Mouse (Mus musculus) lung, postnatal 10 days (tissue): Measurements from ENCODE around the gene Lpar3.

Experiments used
- DNase-seq: peaks from one replicate; pipeline ENCODE4 v3.0.0; 2021

The Lpar3 gene

DNA sequence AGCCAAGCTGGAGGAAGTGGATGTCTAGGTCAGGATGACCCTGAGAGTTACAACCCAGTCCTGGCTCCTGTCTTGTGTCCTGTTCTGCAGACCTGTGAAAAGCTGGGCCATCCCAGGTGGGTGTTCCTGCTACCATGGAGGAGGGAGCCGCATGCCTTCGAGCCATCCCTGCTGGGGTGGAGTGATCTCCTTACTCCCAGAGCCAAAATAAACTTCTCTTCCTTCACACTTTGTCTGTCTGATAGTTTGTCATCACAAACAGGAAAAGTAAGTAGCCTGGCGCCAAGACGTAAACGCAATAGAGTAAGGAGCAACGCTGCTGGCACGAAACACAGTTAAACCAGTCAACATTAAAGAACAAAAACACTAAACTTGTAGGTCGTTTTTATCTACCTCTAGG lies 95.5 kb downstream of the Lpar3 start:
- no peak for DNase-seq

DNA sequence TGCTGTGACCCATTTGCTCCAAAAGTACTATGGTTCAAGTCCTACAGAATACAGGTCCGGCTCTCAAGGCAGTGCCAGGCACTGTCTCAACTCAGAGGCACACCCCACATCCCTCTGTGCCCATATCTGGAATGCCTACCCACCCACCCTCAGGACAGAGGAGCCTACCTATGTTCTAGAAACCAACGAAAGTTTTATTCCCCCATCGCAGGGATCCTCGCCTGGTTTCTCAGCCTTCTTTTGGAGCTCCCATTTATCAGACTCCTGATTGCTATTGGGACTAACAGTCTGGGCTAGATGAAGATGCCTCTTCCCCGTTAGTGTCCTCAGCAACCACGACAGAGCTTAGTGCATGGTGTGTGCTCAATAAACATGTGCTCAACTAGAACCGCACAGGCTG lies 96.6 kb downstream of the Lpar3 start:
- no peak for DNase-seq

DNA sequence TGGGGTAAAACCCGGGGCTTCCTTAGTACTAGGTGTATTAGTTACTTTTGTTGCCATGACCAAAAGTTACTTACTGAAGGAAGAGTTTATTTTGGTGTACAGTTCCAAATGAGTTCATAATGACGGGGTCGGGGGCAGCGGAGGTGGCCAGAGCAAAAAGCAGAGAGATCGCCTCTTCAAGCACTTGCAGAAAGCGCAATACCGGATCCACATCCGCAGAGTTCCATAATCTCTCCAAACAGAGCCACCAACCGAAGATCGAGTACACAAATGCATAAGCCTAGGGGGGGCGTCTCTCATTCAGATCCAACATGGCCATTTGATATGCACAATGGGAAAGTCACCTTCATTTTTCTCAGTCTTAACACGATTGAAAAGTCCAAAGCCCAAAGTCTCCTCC lies 97.1 kb downstream of the Lpar3 start:
- DNase-seq = no peak

DNA sequence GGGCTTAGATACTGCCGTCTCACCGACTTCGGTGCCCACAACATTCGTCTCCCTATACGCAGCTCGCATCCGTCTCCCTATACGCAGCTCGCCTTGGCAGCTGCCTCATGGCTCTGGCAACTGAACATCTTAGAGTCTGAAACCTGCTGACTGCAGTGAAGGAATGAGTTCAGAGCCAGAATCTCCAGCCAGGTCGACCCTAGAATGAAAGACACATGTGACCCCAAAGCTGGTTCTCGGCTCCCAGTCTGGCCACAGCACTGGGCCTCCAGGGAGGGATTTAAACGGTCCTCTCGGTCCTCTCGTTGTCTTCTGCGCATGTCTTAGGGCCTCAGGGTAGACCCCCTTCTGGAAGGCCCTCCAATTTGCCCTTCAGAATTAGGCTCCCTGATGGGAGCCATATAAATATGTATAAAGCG lies 97.8 kb downstream of the Lpar3 start:
- no peak for DNase-seq

DNA sequence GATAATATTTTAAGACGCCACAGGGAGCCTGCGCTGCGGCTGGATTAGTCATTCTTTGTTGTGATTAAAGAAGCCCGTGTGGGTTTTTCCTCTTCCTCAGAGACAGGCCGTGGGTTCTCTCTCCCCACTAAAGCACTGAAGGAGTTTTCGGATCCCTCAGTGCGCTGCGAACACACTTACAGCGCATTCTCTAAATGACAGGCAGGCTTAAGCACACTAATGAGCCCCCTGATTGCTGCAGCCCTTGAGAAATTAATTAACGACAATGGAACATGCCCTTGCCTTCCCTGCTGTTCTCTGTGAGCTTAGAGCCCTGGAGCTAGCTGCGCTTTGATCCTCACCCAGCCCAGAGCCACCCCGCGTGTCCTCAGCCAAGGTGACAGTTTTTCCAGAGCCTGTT lies 98.2 kb downstream of the Lpar3 start:
- no peak for DNase-seq

DNA sequence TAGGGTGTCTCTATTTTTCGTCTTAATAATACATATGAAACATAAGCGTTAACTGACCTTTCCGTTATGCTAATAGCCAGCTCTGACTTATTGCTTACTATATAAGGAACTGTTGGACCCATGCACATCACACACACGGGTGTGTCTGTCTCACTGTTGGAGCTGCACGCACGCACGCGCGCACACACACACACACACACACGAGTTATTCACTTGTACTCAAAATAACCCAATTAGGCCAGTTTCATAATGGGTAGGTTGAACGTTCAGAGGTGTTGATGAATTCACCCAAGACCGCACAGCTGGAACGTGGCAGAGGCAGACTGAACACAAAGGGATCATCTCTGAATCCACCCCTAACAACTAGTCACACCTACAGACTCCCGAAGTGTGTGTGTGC lies 98.7 kb downstream of the Lpar3 start:
- no peak for DNase-seq

DNA sequence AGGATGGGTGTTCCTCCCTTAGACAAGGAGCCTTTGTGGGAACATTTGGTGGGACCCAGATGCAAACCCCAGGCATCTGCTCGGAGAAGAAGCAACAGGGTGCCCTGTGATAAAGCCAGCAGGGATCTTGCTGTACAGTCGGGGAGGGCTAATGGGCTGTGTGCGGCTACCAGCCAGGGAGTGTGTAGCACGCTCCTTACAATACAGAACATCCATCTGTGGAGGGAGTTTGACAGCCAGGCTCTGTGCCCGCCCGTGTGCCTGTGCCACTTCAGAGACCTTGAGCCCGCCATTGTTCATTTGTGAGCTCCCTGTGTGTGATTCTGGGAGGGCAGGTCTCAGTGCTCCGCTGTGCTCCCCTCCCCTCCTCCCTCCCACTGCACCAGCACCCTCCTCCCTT lies 104.2 kb downstream of the Lpar3 start:
- DNase-seq = no peak

DNA sequence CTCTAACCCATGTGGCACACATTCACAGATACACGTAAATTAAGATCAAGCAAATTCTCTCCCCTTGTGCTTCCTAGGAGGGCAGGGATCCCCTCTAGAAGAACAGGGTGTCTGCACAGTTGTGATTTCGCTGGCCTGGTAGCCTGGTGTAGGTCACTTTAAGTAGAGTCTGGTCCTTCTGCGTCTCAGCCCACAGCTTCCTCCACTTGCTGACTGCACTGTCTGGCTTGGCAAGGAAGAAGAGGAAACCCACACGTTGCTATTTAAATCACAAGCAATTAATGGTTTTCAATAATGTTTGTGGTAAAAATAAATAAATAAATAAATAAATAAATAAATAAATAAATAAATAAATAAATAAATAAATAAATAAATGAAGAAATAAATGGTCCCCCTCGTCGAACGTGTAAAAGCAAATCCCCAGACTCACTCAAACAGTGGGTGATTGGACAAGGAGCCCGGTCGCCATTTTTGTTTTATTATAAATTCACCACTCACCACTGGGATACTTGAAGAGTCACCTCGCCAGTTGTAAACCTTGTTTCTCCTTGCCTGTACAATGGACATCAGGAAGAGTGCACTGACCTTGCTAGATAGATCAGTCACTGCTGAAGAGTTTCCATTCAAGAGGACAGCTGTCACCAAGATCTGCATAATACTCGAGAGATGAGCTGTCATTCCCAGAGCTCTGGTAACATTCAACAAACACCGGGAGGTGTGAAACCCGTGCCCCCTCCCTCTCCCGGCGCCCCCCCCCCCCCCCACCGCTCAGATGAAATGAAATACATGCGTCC lies 106.2 kb downstream of the Lpar3 start:
- DNase-seq = no peak

DNA sequence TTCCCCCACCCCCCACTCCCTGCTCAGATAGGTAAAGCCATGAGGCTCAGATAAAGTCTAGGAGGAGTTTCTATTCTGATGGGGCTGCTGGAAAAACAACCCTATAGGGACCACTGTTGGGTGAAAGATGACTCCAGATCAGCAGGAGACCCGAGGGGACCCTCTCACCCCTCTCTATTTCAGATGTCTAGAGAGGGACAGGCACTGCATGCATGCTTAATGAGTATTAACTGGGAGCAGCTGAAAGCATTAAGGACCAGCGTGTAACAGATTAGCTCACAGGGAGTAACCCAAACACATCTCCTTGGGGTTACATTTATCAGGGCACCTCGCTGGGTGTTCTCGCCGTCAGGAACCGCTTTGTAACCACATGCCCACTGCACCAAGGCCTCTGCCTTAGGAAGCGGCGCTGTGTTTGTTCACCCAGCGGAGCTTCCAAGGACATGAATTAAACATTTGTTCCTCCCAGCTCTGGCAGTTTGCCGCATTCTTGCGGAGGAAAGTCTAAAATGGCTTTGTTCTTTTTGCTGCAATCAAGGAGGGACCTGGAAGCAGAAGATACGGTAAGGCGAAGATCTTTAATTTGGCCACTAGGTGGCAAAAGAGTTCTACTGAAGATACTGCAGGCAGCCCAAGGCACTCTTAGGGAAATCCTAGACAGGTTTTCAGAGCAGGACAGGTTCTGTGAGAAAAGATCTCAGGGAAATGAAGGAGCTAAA lies 106.9 kb downstream of the Lpar3 start:
- DNase-seq = peak; percentile 82

DNA sequence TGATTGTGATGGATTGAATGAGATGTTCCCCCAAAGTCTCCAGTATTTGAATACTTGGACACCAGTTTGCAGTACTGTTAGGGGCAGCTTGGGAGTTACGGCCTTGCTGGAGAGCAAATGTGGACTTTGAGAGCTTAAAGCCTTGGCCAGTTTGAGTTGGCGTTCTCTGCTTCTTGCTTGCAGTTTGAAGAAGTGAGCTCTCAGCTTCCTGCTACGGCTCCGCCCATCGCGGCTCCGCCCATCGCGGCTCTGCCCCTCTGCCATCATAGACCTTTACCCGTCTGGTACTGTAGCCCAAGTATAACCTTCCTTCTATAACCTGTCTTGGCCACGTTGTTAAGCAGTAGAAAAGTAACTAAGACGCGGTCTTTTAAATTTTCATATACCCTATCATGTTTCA lies 108.0 kb downstream of the Lpar3 start:
- DNase-seq = peak; percentile 39

DNA sequence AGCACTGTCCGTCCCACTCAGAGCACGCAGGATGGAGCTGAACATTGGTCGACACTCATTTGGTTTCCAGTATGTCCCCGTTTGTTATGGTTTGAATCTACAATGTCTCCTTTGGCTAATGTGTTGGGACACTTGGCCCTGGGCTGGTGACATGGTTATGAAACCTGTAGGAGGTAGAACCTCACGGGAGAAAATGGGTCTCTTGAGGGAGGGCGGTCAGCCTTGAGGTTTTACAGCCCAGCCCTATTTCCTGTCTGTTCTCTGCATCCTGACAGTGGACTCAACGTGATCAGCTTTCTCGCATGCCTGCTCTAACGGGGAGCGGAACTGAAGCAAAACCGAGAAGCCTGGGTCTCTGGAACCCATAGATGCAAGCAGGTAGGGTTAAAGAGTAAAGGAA lies 111.1 kb downstream of the Lpar3 start:
- no peak for DNase-seq

DNA sequence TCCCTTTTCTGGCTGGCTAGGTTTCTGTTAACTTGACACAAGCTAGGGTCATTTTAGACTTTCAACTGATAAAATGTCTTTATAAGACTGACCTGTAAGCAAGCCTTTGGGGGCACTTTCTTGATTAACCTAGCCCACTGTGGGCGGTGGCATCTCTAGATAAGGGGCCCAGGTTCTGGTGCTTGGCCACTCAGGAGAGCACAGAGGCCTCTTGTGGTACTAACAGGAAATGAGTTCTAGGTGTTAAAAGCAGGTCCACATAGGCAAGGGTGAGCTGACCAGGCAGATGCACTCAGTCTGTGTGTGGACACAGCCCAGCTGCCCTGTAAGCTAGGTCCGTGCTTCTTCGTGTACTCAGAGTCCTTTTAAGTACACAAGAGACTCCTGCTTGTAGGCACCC lies 112.5 kb downstream of the Lpar3 start:
- DNase-seq = no peak

DNA sequence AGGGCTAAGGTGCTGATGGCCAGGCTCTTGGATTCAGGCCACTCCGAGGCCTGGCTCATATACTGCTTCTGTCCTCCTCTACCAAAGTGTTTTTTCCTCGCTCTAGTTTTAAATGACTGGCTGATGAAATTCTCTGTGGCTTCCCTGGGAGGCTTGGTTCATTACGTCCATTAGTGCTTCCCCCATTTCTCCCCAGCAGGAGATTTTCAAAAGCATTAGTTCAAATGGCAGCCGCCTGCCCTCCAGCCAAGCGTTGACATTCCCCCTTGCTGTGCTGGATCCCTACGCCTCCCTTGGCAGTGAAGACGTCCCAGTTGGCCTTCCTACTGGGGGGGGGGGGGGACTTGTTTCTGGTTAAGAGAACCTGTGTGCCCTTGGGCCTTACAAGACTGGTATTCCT lies 113.3 kb downstream of the Lpar3 start:
- DNase-seq = no peak
